Mouse (Mus musculus) stomach, embryonic 16.5 days (tissue): Measurements from ENCODE around the gene Cfd. TPM values are rescaled to one million over a fixed set of nuclear protein-coding genes. Genes with fewer than 3 reads are reported as not detected.
"Not testable (repeated sequence)": the region's sequence is repeated elsewhere in the genome, so short reads cannot be mapped to it uniquely, and the experiment has no call there.

ENCODE experiments used
- ATAC-seq: fragments of 200-750 bp; cut with Nextera tagmentation; 2 replicates; pipeline ENCODE4 v1.8.0; 2017; ENCODE audit warnings: moderate number of reproducible peaks, moderate TSS enrichment; ENCODE audit not compliant: insufficient read depth, low FRiP score
- H3K27ac ChIP-seq: fragments of 300-500 bp; sonication (generic); 2 replicates; pipeline ENCODE4 v1.5.1; 2014; ENCODE audit warnings: low read length
- H3K27me3 ChIP-seq: fragments of 300-500 bp; sonication (generic); 2 replicates; pipeline ENCODE4 v1.6.1; 2014; ENCODE audit warnings: low read length, control low read depth, mixed read lengths; ENCODE audit not compliant: control insufficient read depth, insufficient read depth
- H3K36me3 ChIP-seq: fragments of 300-500 bp; sonication (generic); 2 replicates; pipeline ENCODE4 v1.6.1; 2014; ENCODE audit warnings: low read length; ENCODE audit not compliant: control insufficient read depth, insufficient read depth
- H3K4me1 ChIP-seq: fragments of 300-500 bp; sonication (generic); 2 replicates; pipeline ENCODE4 v1.6.1; 2014; ENCODE audit warnings: low read length, control low read depth, mixed read lengths; ENCODE audit not compliant: control insufficient read depth, insufficient read depth
- H3K4me2 ChIP-seq: fragments of 300-500 bp; sonication (generic); 2 replicates; pipeline ENCODE4 v1.6.1; 2014; ENCODE audit warnings: low read depth, low read length, mixed read lengths
- H3K4me3 ChIP-seq: fragments of 300-500 bp; sonication (generic); replicated peaks from 2 replicates; pipeline ENCODE4 v1.5.1; 2014; ENCODE audit warnings: mild to moderate bottlenecking, low read length
- H3K9ac ChIP-seq: fragments of 300-500 bp; sonication (generic); 2 replicates; pipeline ENCODE4 v1.6.1; 2014; ENCODE audit warnings: low read length
- H3K9me3 ChIP-seq: fragments of 300-500 bp; sonication (generic); replicated peaks from 2 replicates; pipeline ENCODE4 v1.6.1; 2016; ENCODE audit warnings: low read length, control low read depth; ENCODE audit not compliant: control insufficient read depth
- WGBS: fragments of 180-500 bp; shearing (Covaris S2); extraction: QIAGEN DNeasy Blood & Tissue Kit; methylation state at CpG from one replicate; pipeline ENCODE4 v1.1.7; 2014; 5-methylcytosine and 5-hydroxymethylcytosine counted together
- polyA plus RNA-seq: library from polyadenylated mRNA; unstranded; fragments of >200 nt; fragmentation: Nextera tagmentation; extraction: Ambion mirVana; gene quantifications from 2 replicates; pipeline ENCODE4 v1.2.1, GENCODE M21; 2015

Gene Cfd
- polyA plus RNA-seq, 1 experiment from 2014 or later = not detected

DNA sequence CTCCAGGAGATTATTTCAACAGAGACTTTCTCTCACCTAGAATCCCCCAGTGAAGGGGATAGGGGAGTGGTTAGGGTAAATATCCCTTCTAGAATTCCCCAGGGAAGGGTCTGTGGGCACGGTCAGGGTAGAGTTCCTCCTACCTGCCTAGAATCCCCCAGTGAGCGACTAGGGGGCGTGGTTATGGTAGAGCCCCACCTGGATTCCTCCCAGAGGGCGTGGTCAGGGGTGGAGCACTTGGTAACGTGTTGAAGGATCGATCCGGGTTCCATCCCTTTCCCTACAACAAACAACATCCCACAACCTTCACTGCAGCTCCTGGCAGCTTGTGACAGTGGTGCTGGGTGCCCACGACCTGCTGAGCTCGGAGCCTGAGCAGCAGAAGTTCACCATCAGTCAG is 9.9 kb upstream of the Cfd start:
- no peak for ATAC-seq
- peak overlapping the region; percentile 31; the same call in 1 of the 2 replicates for H3K4me2 ChIP-seq
- no peaks in the 10 kb centered on the region for H3K27me3 ChIP-seq
- H3K36me3 ChIP-seq = no peaks in the 10 kb centered on the region
- no peaks in the 10 kb centered on the region for H3K9me3 ChIP-seq
- no peaks in the 10 kb centered on the region for H3K4me1 ChIP-seq
- H3K9ac ChIP-seq = no peak overlapping the region
- H3K27ac ChIP-seq = no peak overlapping the region
- WGBS = 14% methylated on average over 9 of the region's 9 CpGs
- 0 out of 2 replicates have a peak overlapping the region, but pooled peaks have one; percentile 7 for H3K4me3 ChIP-seq

- H3K4me1 ChIP-seq = no peaks in the 10 kb centered on the region
- no peak overlapping the region for H3K27ac ChIP-seq
- H3K9ac ChIP-seq = peak overlapping the region; percentile 54; the same call in 1 of the 2 replicates
- peak overlapping the region; percentile 37 for H3K4me2 ChIP-seq
- no peaks in the 10 kb centered on the region for H3K36me3 ChIP-seq
- WGBS = 7% methylated on average over 22 of the region's 22 CpGs
- peak; percentile 57; the same call in 1 of the 2 replicates for ATAC-seq
- no peaks in the 10 kb centered on the region for H3K9me3 ChIP-seq
- no peak overlapping the region for H3K4me3 ChIP-seq
- H3K27me3 ChIP-seq = no peaks in the 10 kb centered on the region
Measured at GRCm38 (mm10) chr10:79881981-79882380, 8.7 kb upstream of the Cfd start.

DNA sequence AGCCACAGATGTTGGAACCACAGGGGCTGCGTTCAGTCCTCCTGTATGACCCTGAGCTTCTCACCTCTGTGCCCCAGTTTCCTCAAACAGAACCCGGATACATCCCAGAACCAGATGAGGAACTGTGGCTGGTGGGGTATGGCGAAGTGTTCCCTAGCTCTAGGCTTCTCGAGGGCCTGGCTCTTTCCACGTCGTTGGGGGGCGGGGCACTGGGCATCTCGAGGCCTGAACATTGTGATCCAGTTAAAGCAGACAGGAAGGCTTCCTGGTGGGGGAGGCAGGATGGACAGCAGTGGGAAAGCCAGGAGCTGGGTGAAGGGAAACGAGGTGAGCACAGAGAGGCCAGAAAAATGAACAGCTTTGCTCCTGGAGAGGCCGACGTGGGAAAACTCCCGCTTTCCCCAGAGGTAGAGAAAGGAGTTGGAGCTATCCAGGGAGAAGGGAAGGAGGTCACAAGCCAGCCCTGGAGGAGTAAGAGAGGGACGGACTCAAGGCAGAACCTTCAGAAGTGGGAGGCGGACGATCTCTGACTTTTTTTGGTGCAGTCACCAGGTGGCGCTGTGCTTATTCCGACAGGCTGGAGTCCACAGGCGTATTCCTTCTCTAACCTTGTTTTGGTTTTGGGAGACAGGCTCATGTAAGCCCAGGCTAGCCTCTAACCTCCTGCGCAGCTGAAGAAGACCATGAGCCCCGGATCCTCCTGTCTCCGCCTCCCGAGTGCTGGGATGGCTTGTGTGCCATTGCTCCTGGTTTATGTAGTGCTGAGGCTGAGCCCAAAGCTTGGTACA is 7.2 kb upstream of the Cfd start:
- Histone ChIP-seq H3K36me3 (no peaks in the 10 kb centered on the region), H3K9ac (peak overlapping the region; percentile 8; the same call in 1 of the 2 replicates), H3K9me3 (no peaks in the 10 kb centered on the region), H3K4me2 (no peak overlapping the region), H3K4me1 (no peaks in the 10 kb centered on the region), H3K27me3 (no peaks in the 10 kb centered on the region), H3K4me3 (no peak overlapping the region), H3K27ac (no peak overlapping the region)
- WGBS = 19% methylated on average over 22 of the region's 22 CpGs
- ATAC-seq = 0 out of 2 replicates have a peak, but pooled peaks have one; percentile 26

- H3K4me2 ChIP-seq = no peak overlapping the region
- H3K9ac ChIP-seq = no peak overlapping the region
- H3K36me3 ChIP-seq = no peaks in the 10 kb centered on the region
- no peaks in the 10 kb centered on the region for H3K4me1 ChIP-seq
- no peak overlapping the region for H3K4me3 ChIP-seq
- no peak for ATAC-seq
- no peak overlapping the region for H3K27ac ChIP-seq
- H3K9me3 ChIP-seq = no peaks in the 10 kb centered on the region
- H3K27me3 ChIP-seq = no peaks in the 10 kb centered on the region
- WGBS = 58% methylated on average over 4 of the region's 4 CpGs
Measured at GRCm38 (mm10) chr10:79884446-79884845, 6.2 kb upstream of the Cfd start.

DNA sequence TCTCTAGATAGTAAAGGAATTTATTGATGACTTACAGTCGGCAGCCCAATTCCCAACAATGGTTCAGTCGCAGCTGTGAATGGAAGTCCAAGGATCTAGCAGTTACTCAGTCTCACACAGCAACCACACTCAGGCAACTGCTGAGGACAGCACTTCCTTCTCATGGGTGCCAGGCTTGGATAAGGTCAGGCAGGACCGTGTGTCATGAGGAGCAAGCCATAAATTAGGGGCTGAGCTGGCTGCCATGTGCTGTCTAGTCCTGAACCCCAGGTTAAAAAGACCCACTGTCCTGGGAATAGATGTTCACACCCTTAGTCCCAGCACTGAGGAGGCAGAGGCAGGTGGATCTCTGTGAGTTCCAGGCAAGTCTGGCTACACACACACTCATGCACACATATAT is 5.7 kb upstream of the Cfd start:
- 73% methylated on average over 3 of the region's 3 CpGs for WGBS
- H3K4me3 ChIP-seq, H3K9ac ChIP-seq, H3K27me3 ChIP-seq, H3K4me2 ChIP-seq, H3K4me1 ChIP-seq, H3K36me3 ChIP-seq, ATAC-seq, H3K9me3 ChIP-seq, H3K27ac ChIP-seq: not testable (repeated sequence)

GRCm38 (mm10) chr10:79886054-79886453 is 4.6 kb upstream of the Cfd start, which contains the start of gene Elane:
Gene Elane, plus strand, starts transcription at chr10:79886247.
- H3K27me3 ChIP-seq = no peaks in the 10 kb centered on the region
- H3K4me1 ChIP-seq = no peaks in the 10 kb centered on the region
- no peak within 1 kb of the TSS for H3K4me3 ChIP-seq
- no peak within 1 kb of the TSS for H3K27ac ChIP-seq
- 85% methylated on average over 6 of the region's 6 CpGs for WGBS
- no peak for ATAC-seq
- H3K9me3 ChIP-seq = no peaks in the 10 kb centered on the region
- H3K4me2 ChIP-seq = no peak within 1 kb of the TSS
- H3K9ac ChIP-seq = no peak within 1 kb of the TSS
- no peaks in the 10 kb centered on the region for H3K36me3 ChIP-seq

GRCm38 (mm10) chr10:79886611-79887010 is 4.0 kb upstream of the Cfd start:
- no peaks in the 10 kb centered on the region for H3K4me1 ChIP-seq
- no peaks in the 10 kb centered on the region for H3K9me3 ChIP-seq
- no peak overlapping the region for H3K27ac ChIP-seq
- no peak for ATAC-seq
- WGBS = 77% methylated on average over 8 of the region's 8 CpGs
- no peak overlapping the region for H3K4me2 ChIP-seq
- no peak overlapping the region for H3K9ac ChIP-seq
- no peaks in the 10 kb centered on the region for H3K27me3 ChIP-seq
- no peak overlapping the region for H3K4me3 ChIP-seq
- no peaks in the 10 kb centered on the region for H3K36me3 ChIP-seq

DNA sequence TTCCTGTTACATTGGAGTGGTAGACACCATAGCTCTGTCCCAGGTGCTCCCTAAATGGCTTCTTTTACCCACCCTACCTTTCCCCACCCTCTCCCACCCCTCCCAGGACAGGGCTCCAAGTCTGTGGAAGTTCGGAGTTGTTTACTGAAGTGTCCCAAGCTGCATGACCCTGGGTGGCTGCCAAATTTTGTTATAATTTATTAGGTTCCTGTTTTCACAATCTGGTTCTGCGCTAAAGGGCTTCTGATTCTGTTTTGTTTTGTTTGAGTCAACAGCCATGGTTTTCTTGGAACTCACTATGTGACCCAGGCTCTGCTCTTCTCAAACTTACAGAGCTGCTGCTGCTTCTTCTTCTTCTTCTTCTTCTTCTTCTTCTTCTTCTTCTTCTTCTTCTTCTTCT is 1.3 kb upstream of the Cfd start:
- Histone ChIP-seq H3K4me2 (no peak overlapping the region), H3K27ac (no peak overlapping the region), H3K4me1 (no peaks in the 10 kb centered on the region), H3K36me3 (no peaks in the 10 kb centered on the region), H3K9ac (no peak overlapping the region), H3K4me3 (no peak overlapping the region), H3K27me3 (no peaks in the 10 kb centered on the region), H3K9me3 (no peaks in the 10 kb centered on the region)
- 42% methylated on average over 2 of the region's 2 CpGs for WGBS
- no peak for ATAC-seq

DNA sequence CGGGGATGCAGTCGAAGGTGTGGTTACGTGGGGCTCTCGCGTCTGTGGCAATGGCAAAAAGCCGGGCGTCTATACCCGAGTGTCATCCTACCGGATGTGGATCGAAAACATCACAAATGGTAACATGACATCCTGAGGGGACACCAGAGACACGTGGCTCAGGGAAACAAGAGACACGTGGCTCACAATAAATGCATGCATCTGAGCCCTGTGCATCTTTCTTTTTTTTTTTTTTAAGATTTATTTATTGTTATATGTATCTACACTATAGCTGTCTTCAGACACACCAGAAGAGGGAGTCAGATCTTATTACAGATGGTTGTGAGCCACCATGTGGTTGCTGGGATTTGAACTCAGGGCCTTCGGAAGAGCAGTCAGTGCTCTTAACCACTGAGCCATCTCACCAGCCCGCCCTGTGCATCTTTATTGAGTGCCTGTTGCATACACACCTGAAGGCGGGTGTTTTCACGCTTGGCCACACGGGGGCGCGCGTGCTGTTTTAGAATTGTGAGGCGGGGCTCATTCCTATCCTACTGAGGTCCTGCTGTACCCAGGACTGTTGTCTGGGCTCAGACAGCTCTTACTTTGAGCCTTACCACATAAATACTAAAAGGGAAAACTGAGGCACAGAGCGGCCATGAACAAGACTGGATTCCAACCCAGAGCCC is 1.9 kb downstream of the Cfd start:
- WGBS = 44% methylated on average over 22 of the region's 22 CpGs
- ATAC-seq = peak; percentile 41; the same call in 1 of the 2 replicates
- H3K36me3 ChIP-seq = not testable (repeated sequence)

More for the DNA sequence above, 1.9 kb downstream of the Cfd start:
- H3K4me1 ChIP-seq, H3K27ac ChIP-seq, H3K9ac ChIP-seq, H3K4me3 ChIP-seq, H3K4me2 ChIP-seq, H3K27me3 ChIP-seq, H3K9me3 ChIP-seq: not testable (repeated sequence)
